Mouse (Mus musculus): ENCODE measurements at regions not wholly inside any gene's neighbourhood (a gene's known extent, or its start where the extent isn't known, plus 50 kb on each side); places are given as distances from the start of the nearest gene placed in this dataset.

- DNase-seq (ENCODE audit: low read depth, low spot score): no peak
These were observed 240.2 kb upstream of the Gm38303 start for GRCm38 (mm10) chr3:10575728-10576127.

- DNase-seq (ENCODE audit: low read depth, low spot score): peak; percentile 37
These were observed 239.7 kb upstream of the Gm38303 start for GRCm38 (mm10) chr3:10575213-10575612.

GRCm38 (mm10) chr3:10574797-10575196 is 239.3 kb upstream of the Gm38303 start:
- DNase-seq (ENCODE audit: low read depth, low spot score): no peak
